Mouse (Mus musculus) adrenal gland, postnatal 25 days (tissue): ENCODE results near the gene Efl1. TPM values are rescaled to one million over a fixed set of nuclear protein-coding genes. Genes with fewer than 3 reads are reported as not detected.

Experiments
- DNase-seq: peaks from one replicate; pipeline ENCODE4 v3.0.0; 2021; ENCODE audit warnings: mixed read lengths
- total RNA-seq: library from RNA; stranded (reverse); gene quantifications from 2 replicates; pipeline ENCODE4 v1.2.3, GENCODE M21; 2021

Gene Efl1
- total RNA-seq, 1 experiment from 2014 or later, result 22.4 TPM

GRCm38 (mm10) chr7:82812186-82813155, 164.1 kb downstream of the Efl1 start:
- DNase-seq, result no peak

GRCm38 (mm10) chr7:82819541-82819940, 171.1 kb downstream of the Efl1 start:
- no peak for DNase-seq

GRCm38 (mm10) chr7:82820661-82821060, 172.2 kb downstream of the Efl1 start:
- no peak for DNase-seq

GRCm38 (mm10) chr7:82821501-82821900, 173.1 kb downstream of the Efl1 start:
- DNase-seq, result no peak

- DNase-seq, result no peak
Observed at GRCm38 (mm10) chr7:82822528-82822927, 174.1 kb downstream of the Efl1 start.

Other genes starting within 250 kb of the Efl1 start
- gene Saxo2, start 86 bp upstream of the Efl1 start, total RNA-seq, result 0.81 and 2.6 TPM in 2 replicates
- 2.1 and 3.2 TPM in 2 replicates for gene Mex3b, start 218.7 kb downstream of the Efl1 start, total RNA-seq